8 mouse cellular contexts compared by ENCODE assay signal in genomic region chr7:31077885-31078445, GRCm38 (mm10). TPM values are rescaled to one million over a fixed set of nuclear protein-coding genes. Genes with fewer than 3 reads are reported as not detected.
DNase-seq lines count a peak whose midpoint lies in the region; ATAC-seq and TF ChIP-seq lines count a peak whose summit lies in the region.

No protein-coding gene starts in this region.

- no peaks in the 10 kb centered on the region for H3K9me3 ChIP-seq in kidney, postnatal 0 days (replicated peaks; ENCODE audit: low read length)
- no peaks in the 10 kb centered on the region; the same call in 1 of the 2 replicates for H3K9me3 ChIP-seq in hindbrain, embryonic 13.5 days
- no peaks in the 10 kb centered on the region for H3K9me3 ChIP-seq in limb, embryonic 15.5 days

- H3K4me1 ChIP-seq in kidney, postnatal 0 days (replicated peaks; ENCODE audit: insufficient read depth, low read length) = no peaks in the 10 kb centered on the region
- peaks cover 4% of the 10 kb centered on the region for H3K4me1 ChIP-seq in hindbrain, embryonic 13.5 days (replicated peaks)
- H3K4me1 ChIP-seq in limb, embryonic 15.5 days = peaks cover 30% of the 10 kb centered on the region

- H3K27me3 ChIP-seq in kidney, postnatal 0 days (ENCODE audit: insufficient read depth, low read length) = no peaks in the 10 kb centered on the region
- no peaks in the 10 kb centered on the region for H3K27me3 ChIP-seq in hindbrain, embryonic 13.5 days
- H3K27me3 ChIP-seq in limb, embryonic 15.5 days = no peaks in the 10 kb centered on the region

- WGBS in kidney, postnatal 0 days = 48% methylated on average over 5 of the region's 5 CpGs
- WGBS in hindbrain, embryonic 13.5 days = 42% methylated on average over 5 of the region's 5 CpGs
- WGBS in limb, embryonic 15.5 days = 38% methylated on average over 5 of the region's 5 CpGs

- ATAC-seq in kidney, postnatal 0 days (replicated peaks; ENCODE audit: low FRiP score, low read depth) = 0 out of 2 replicates have a peak, but pooled peaks have one; percentile 39
- ATAC-seq in hindbrain, embryonic 13.5 days (ENCODE audit: low FRiP score) = peak; percentile 17; the same call in 1 of the 2 replicates
- 0 out of 2 replicates have a peak, but pooled peaks have one; percentile 16 for ATAC-seq in limb, embryonic 15.5 days (ENCODE audit: insufficient number of reproducible peaks, low FRiP score, low TSS enrichment, low read depth)

- H3K4me3 ChIP-seq in kidney, postnatal 0 days (replicated peaks; ENCODE audit: low read depth, low read length) = no peak overlapping the region
- no peak overlapping the region for H3K4me3 ChIP-seq in hindbrain, embryonic 13.5 days
- no peak overlapping the region for H3K4me3 ChIP-seq in limb, embryonic 15.5 days

- no peaks in the 10 kb centered on the region for H3K36me3 ChIP-seq in kidney, postnatal 0 days (ENCODE audit: insufficient read depth, low read length)
- H3K36me3 ChIP-seq in hindbrain, embryonic 13.5 days = no peaks in the 10 kb centered on the region
- H3K36me3 ChIP-seq in limb, embryonic 15.5 days = no peaks in the 10 kb centered on the region

- peak; percentile 89 for TF ChIP-seq CTCF in kidney, postnatal 0 days (IDR thresholded peaks at IDR 0.05; ENCODE audit: low read depth)

- no peak overlapping the region for H3K9ac ChIP-seq in kidney, postnatal 0 days (ENCODE audit: low read depth, low read length)
- no peak overlapping the region for H3K9ac ChIP-seq in hindbrain, embryonic 13.5 days
- H3K9ac ChIP-seq in limb, embryonic 15.5 days = no peak overlapping the region

- DNase-seq in kidney, postnatal 0 days (ENCODE audit: low spot score) = peak; percentile 88
- DNase-seq in kidney, adult 11 months = no peak
- peak; percentile 80 for DNase-seq in ES-CJ7 (ENCODE audit: low read depth, low spot score)
- DNase-seq in embryo, embryonic 10 days (ENCODE audit: low spot score) = peak; percentile 84
- peak; percentile 93 for DNase-seq in retina, postnatal 1 day
- no peak for DNase-seq in spleen, postnatal 10 days (ENCODE audit: low spot score in 2 of 2)

- no peak overlapping the region for H3K27ac ChIP-seq in kidney, postnatal 0 days
- no peak overlapping the region for H3K27ac ChIP-seq in hindbrain, embryonic 13.5 days
- H3K27ac ChIP-seq in limb, embryonic 15.5 days = peak overlapping the region; percentile 59

- no peak overlapping the region for H3K4me2 ChIP-seq in kidney, postnatal 0 days (ENCODE audit: low read length)
- H3K4me2 ChIP-seq in hindbrain, embryonic 13.5 days = no peak overlapping the region
- no peak overlapping the region for H3K4me2 ChIP-seq in limb, embryonic 15.5 days

RNA-seq across cellular contexts. Expression of gene Fxyd3, which starts 1.5 kb away (rescaled TPM):
- 16.9 and 22.5 TPM in 2 replicates for polyA plus RNA-seq in kidney, postnatal 0 days (2015; fragmentation: Nextera tagmentation; extraction: Ambion mirVana)
- 0.79 and 1.3 TPM in 2 replicates for polyA plus RNA-seq in hindbrain, embryonic 13.5 days (2015; fragmentation: Nextera tagmentation; extraction: Ambion mirVana)
- 76.1 and 91.8 TPM in 2 replicates for polyA plus RNA-seq in limb, embryonic 15.5 days (2015; fragmentation: Nextera tagmentation; extraction: Ambion mirVana)

RNA-seq across cellular contexts. Expression of gene Lgi4, which starts 18.8 kb away (rescaled TPM):
- polyA plus RNA-seq in kidney, postnatal 0 days (2015; fragmentation: Nextera tagmentation; extraction: Ambion mirVana) = 0.24 and 0.34 TPM in 2 replicates
- polyA plus RNA-seq in hindbrain, embryonic 13.5 days (2015; fragmentation: Nextera tagmentation; extraction: Ambion mirVana) = 1.1 and 1.6 TPM in 2 replicates
- polyA plus RNA-seq in limb, embryonic 15.5 days (2015; fragmentation: Nextera tagmentation; extraction: Ambion mirVana) = 0.58 and 0.88 TPM in 2 replicates

RNA-seq across cellular contexts. Expression of gene Fxyd1, which starts 21.0 kb away (rescaled TPM):
- polyA plus RNA-seq in kidney, postnatal 0 days (2015; fragmentation: Nextera tagmentation; extraction: Ambion mirVana) = 62.0 and 76.3 TPM in 2 replicates
- polyA plus RNA-seq in hindbrain, embryonic 13.5 days (2015; fragmentation: Nextera tagmentation; extraction: Ambion mirVana) = 27.3 and 30.6 TPM in 2 replicates
- polyA plus RNA-seq in limb, embryonic 15.5 days (2015; fragmentation: Nextera tagmentation; extraction: Ambion mirVana) = 107 and 155 TPM in 2 replicates

RNA-seq across cellular contexts. Expression of gene Fxyd7, which starts 26.7 kb away (rescaled TPM):
- polyA plus RNA-seq in kidney, postnatal 0 days (2015; fragmentation: Nextera tagmentation; extraction: Ambion mirVana) = 6.1 and 8.5 TPM in 2 replicates
- 108 and 116 TPM in 2 replicates for polyA plus RNA-seq in hindbrain, embryonic 13.5 days (2015; fragmentation: Nextera tagmentation; extraction: Ambion mirVana)
- 13.1 and 19.0 TPM in 2 replicates for polyA plus RNA-seq in limb, embryonic 15.5 days (2015; fragmentation: Nextera tagmentation; extraction: Ambion mirVana)

RNA-seq across cellular contexts. Expression of gene Fxyd5, which starts 35.7 kb away (rescaled TPM):
- 31.5 and 35.9 TPM in 2 replicates for polyA plus RNA-seq in kidney, postnatal 0 days (2015; fragmentation: Nextera tagmentation; extraction: Ambion mirVana)
- polyA plus RNA-seq in hindbrain, embryonic 13.5 days (2015; fragmentation: Nextera tagmentation; extraction: Ambion mirVana) = 13.0 and 20.0 TPM in 2 replicates
- polyA plus RNA-seq in limb, embryonic 15.5 days (2015; fragmentation: Nextera tagmentation; extraction: Ambion mirVana) = 42.3 and 52.6 TPM in 2 replicates

Comparison
In these comparisons a context has a peak if more than half of its experiments do, and no peak if none do; other contexts are left out.
1. DNase-seq: peak in kidney, postnatal 0 days (single experiment), ES-CJ7 (single experiment), embryo, embryonic 10 days (single experiment) and retina, postnatal 1 day (single experiment); none in kidney, adult 11 months (single experiment) and spleen, postnatal 10 days (0 of 2).
2. Peak in every context shown above with its lines, with median percentiles within 50 percentile points of each other: ATAC-seq.